16 mouse cellular contexts compared by ENCODE assay signal in the genomic region with DNA sequence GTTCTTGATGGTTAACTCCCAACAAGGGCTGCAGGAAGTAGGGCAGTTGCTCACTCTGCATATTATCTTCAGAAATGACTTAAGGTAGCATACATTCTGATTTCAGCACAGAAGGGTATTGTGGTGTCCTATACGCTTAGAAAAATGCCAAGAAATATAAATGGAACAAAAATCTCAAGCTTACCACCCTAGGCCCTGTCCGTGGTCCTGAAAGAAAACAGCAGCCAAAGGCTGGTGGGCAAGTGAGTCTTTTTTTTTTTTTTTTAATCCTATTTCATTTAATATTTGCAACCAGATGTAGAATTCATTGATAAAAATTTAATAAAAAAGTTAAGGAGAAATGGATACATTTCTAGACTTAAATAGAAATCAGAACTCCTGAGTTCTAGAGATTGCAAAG.
DNase-seq lines count a peak whose midpoint lies in the region; TF ChIP-seq lines count a peak whose summit lies in the region.
"Had no signal": no experiment of that assay in that cellular context is flagged by ENCODE, and none has a peak within 500 bp of the region (broad histone marks: within the 10 kb centered on the region; RNA-seq: fewer than 3 reads in every experiment).

No protein-coding gene starts in this region.

- H3K4me3 ChIP-seq in kidney, adult 2 months (ENCODE audit: insufficient read depth, low read depth, low read length), result no peak overlapping the region
- no peak overlapping the region for H3K4me3 ChIP-seq in ES-E14 (ENCODE audit: insufficient read depth in 1 of 2, low read depth in 1 of 2, low read length in 2 of 2, poor library complexity in 1 of 2, severe bottlenecking in 1 of 2)
- no peak overlapping the region for H3K4me3 ChIP-seq in midbrain, embryonic 10.5 days
- H3K4me3 ChIP-seq: embryonic facial prominence, embryonic 12.5 days; heart, adult 2 months; limb, embryonic 12.5 days; midbrain, embryonic 13.5 days; neural tube, embryonic 13.5 days had no signal

- TF ChIP-seq POLR2A in kidney, adult 2 months (IDR thresholded peaks at IDR 0.05; ENCODE audit: low read depth, low read length), result no peak

- no peaks in the 10 kb centered on the region for H3K9me3 ChIP-seq in ES-E14 (ENCODE audit: control insufficient read depth, insufficient read depth, low read depth, low read length)
- no peaks in the 10 kb centered on the region for H3K9me3 ChIP-seq in midbrain, embryonic 10.5 days (replicated peaks)
- H3K9me3 ChIP-seq: embryonic facial prominence, embryonic 12.5 days; limb, embryonic 12.5 days; midbrain, embryonic 13.5 days; neural tube, embryonic 13.5 days had no signal

- no peak overlapping the region for H3K27ac ChIP-seq in kidney, adult 2 months (ENCODE audit: insufficient read depth, low read depth, low read length)
- H3K27ac ChIP-seq in ES-E14 (ENCODE audit: insufficient read depth, low read depth, low read length, poor library complexity, severe bottlenecking), result no peak overlapping the region
- no peak overlapping the region for H3K27ac ChIP-seq in midbrain, embryonic 10.5 days (replicated peaks)
- H3K27ac ChIP-seq: embryonic facial prominence, embryonic 12.5 days; heart, adult 2 months; limb, embryonic 12.5 days; midbrain, embryonic 13.5 days; neural tube, embryonic 13.5 days had no signal

- TF ChIP-seq CTCF in kidney, adult 2 months (conservative IDR thresholded peaks at IDR 0.05; ENCODE audit: insufficient read depth, insufficient read length, low read depth, low read length), result no peak

- no peaks in the 10 kb centered on the region for H3K4me1 ChIP-seq in kidney, adult 2 months (ENCODE audit: control insufficient read depth, insufficient read depth, low read length)
- H3K4me1 ChIP-seq in ES-E14 (ENCODE audit: control insufficient read depth in 2 of 2, insufficient read depth in 2 of 2, low read length in 2 of 2, poor library complexity in 1 of 2), result no peaks in the 10 kb centered on the region
- no peaks in the 10 kb centered on the region for H3K4me1 ChIP-seq in midbrain, embryonic 10.5 days
- H3K4me1 ChIP-seq: embryonic facial prominence, embryonic 12.5 days; limb, embryonic 12.5 days had no signal

- no peaks in the 10 kb centered on the region for H3K36me3 ChIP-seq in kidney, adult 2 months (ENCODE audit: control insufficient read depth, insufficient read depth, low read length)
- no peaks in the 10 kb centered on the region for H3K36me3 ChIP-seq in ES-E14 (ENCODE audit: control insufficient read depth, insufficient read depth, low read length, poor library complexity, severe bottlenecking)
- no peaks in the 10 kb centered on the region for H3K36me3 ChIP-seq in midbrain, embryonic 10.5 days
- H3K36me3 ChIP-seq: embryonic facial prominence, embryonic 12.5 days; limb, embryonic 12.5 days; midbrain, embryonic 13.5 days; neural tube, embryonic 13.5 days had no signal

- H3K9ac ChIP-seq in ES-E14 (ENCODE audit: insufficient read depth, low read depth, low read length, poor library complexity, severe bottlenecking), result no peak overlapping the region
- H3K9ac ChIP-seq: embryonic facial prominence, embryonic 12.5 days; limb, embryonic 12.5 days; midbrain, embryonic 13.5 days; neural tube, embryonic 13.5 days had no signal

- DNase-seq in kidney, postnatal 10 days, result peak; percentile 40
- DNase-seq in kidney, adult 2 months, result no peak
- DNase-seq in ES-E14 (ENCODE audit: low read depth, low spot score), result peak; percentile 20
- peak; percentile 79 for DNase-seq in embryo, embryonic 11 days
- peak; percentile 57 for DNase-seq in mesoderm, embryonic 11.5 days (ENCODE audit: low read depth, low spot score)
- DNase-seq in gastrocnemius, postnatal 10 days, result no peak
- no peak for DNase-seq in midbrain, embryonic 10.5 days (ENCODE audit: low spot score)
- no peak for DNase-seq in layer of hippocampus, adult 9-10 months (ENCODE audit: low spot score)
- DNase-seq: cerebellum, adult 11-12 months; heart, adult 2 months; kidney, adult 9 months; lung, adult 2 months had no signal

- in situ Hi-C loops in ES-E14 (cut with MboI; ENCODE audit: low sequenced_read_pairs in 2 of 2, unreplicated experiment in 2 of 2), result no loop called here

- no peaks in the 10 kb centered on the region for H3K27me3 ChIP-seq in kidney, adult 2 months (replicated peaks; ENCODE audit: control insufficient read depth, insufficient read depth, low read length)
- no peaks in the 10 kb centered on the region for H3K27me3 ChIP-seq in midbrain, embryonic 10.5 days (ENCODE audit: low read depth, poor library complexity, severe bottlenecking)
- H3K27me3 ChIP-seq: embryonic facial prominence, embryonic 12.5 days; midbrain, embryonic 13.5 days; neural tube, embryonic 13.5 days had no signal

- 43% methylated on average over 2 of the region's 2 CpGs for WGBS in kidney, adult 2 months
- 60% methylated on average over 2 of the region's 2 CpGs for WGBS in midbrain, embryonic 10.5 days

TF ChIP-seq in ES-E14, 5 proteins besides CTCF, POLR2A, EP300 and RAD21:
- no peak for TF ChIP-seq CHD2 (IDR thresholded peaks at IDR 0.05; ENCODE audit: low read depth, low read length)
- TF ChIP-seq ZC3H11A (IDR thresholded peaks at IDR 0.05; ENCODE audit: borderline replicate concordance, low read depth, low read length), result no peak
- TF ChIP-seq HCFC1 (IDR thresholded peaks at IDR 0.05; ENCODE audit: borderline replicate concordance, insufficient read depth, low read length), result no peak
- no peak for TF ChIP-seq ZNF384 (IDR thresholded peaks at IDR 0.05; ENCODE audit: low read depth, low read length)
- no peak for TF ChIP-seq MAFK (IDR thresholded peaks at IDR 0.05; ENCODE audit: insufficient read depth, low read depth, low read length)

Comparison
In these comparisons a context has a peak if more than half of its experiments do, and no peak if none do; other contexts are left out.
1. DNase-seq: peak in kidney, postnatal 10 days (single experiment), ES-E14 (single experiment), embryo, embryonic 11 days (single experiment) and mesoderm, embryonic 11.5 days (single experiment); none in kidney, adult 2 months (single experiment), gastrocnemius, postnatal 10 days (single experiment), midbrain, embryonic 10.5 days (single experiment) and layer of hippocampus, adult 9-10 months (single experiment).